Mouse (Mus musculus): ENCODE data around the gene Gbp2b. TPM values are rescaled to one million over a fixed set of nuclear protein-coding genes. Genes with fewer than 3 reads are reported as not detected.
"Not testable (repeated sequence)": the region's sequence is repeated elsewhere in the genome, so short reads cannot be mapped to it uniquely, and the experiment has no call there.

Gene Gbp2b
- polyA plus RNA-seq (2012; ENCODE audit: insufficient read depth, insufficient read length, missing spikeins) = not detected in 2 replicates

DNA sequence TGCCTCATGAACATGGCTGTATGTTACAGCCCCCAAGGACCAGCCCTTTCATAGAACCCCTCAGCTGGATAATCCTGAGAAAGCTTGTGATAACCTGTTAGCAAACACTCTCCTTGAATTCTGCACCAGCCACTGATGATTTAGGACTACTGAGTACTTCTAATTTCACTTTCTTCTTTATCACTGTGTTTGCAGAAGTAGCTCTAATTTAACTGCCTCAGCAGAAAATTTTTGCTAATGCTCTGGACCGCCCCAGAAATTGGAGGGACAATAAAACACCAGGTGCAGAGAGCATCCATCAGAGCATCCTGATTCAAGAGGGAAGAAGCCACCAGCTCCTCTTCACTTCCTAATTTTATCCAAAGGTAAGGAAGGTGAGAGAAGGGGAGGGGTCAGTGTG lies at the start of gene Gbp2b:
TSS of gene Gbp2b (plus strand) at position 301 of the 400 bp plus-strand sequence.
- H3K4me1 ChIP-seq (ENCODE audit: control insufficient read depth, insufficient read depth, low read length) = peaks cover 4% of the 10 kb centered on the region
- H3K27ac ChIP-seq (ENCODE audit: insufficient read depth, low read depth, low read length) = no peak within 1 kb of the TSS
- no peak for TF ChIP-seq CTCF (IDR thresholded peaks at IDR 0.05; ENCODE audit: low read depth, low read length)
- TF ChIP-seq POLR2A (IDR thresholded peaks at IDR 0.05; ENCODE audit: borderline replicate concordance, low read depth, low read length) = no peak
- no peak within 1 kb of the TSS for H3K4me3 ChIP-seq (ENCODE audit: insufficient read depth, low read length)

GRCm38 (mm10) chr3:142546690-142547089 lies 48.0 kb upstream of the Gbp2b start:
- TF ChIP-seq POLR2A (IDR thresholded peaks at IDR 0.05; ENCODE audit: borderline replicate concordance, low read depth, low read length) (no peak), CTCF (IDR thresholded peaks at IDR 0.05; ENCODE audit: low read depth, low read length) (no peak)
- Histone ChIP-seq H3K4me3 (ENCODE audit: insufficient read depth, low read length) (no peak overlapping the region), H3K4me1 (ENCODE audit: control insufficient read depth, insufficient read depth, low read length) (no peaks in the 10 kb centered on the region), H3K27ac (ENCODE audit: insufficient read depth, low read depth, low read length) (no peak overlapping the region)

- H3K27ac ChIP-seq (ENCODE audit: insufficient read depth, low read depth, low read length) = no peak overlapping the region
- TF ChIP-seq CTCF (IDR thresholded peaks at IDR 0.05; ENCODE audit: low read depth, low read length) (no peak), POLR2A (IDR thresholded peaks at IDR 0.05; ENCODE audit: borderline replicate concordance, low read depth, low read length) (no peak)
- H3K4me1 ChIP-seq (ENCODE audit: control insufficient read depth, insufficient read depth, low read length) = no peaks in the 10 kb centered on the region
- H3K4me3 ChIP-seq (ENCODE audit: insufficient read depth, low read length) = no peak overlapping the region
Observed at GRCm38 (mm10) chr3:142550052-142550676, 44.5 kb upstream of the Gbp2b start.

GRCm38 (mm10) chr3:142554601-142555000 lies 40.0 kb upstream of the Gbp2b start:
- no peak overlapping the region for H3K4me3 ChIP-seq (ENCODE audit: insufficient read depth, low read length)
- no peak overlapping the region for H3K27ac ChIP-seq (ENCODE audit: insufficient read depth, low read depth, low read length)
- H3K4me1 ChIP-seq (ENCODE audit: control insufficient read depth, insufficient read depth, low read length) = peaks cover under 1% of the 10 kb centered on the region; the same call in 1 of the 2 replicates
- TF ChIP-seq CTCF (IDR thresholded peaks at IDR 0.05; ENCODE audit: low read depth, low read length) = no peak

- H3K4me1 ChIP-seq (ENCODE audit: control insufficient read depth, insufficient read depth, low read length) = peaks cover 7% of the 10 kb centered on the region
- TF ChIP-seq POLR2A (IDR thresholded peaks at IDR 0.05; ENCODE audit: borderline replicate concordance, low read depth, low read length) = no peak
- TF ChIP-seq CTCF (IDR thresholded peaks at IDR 0.05; ENCODE audit: low read depth, low read length) = no peak
- no peak overlapping the region for H3K4me3 ChIP-seq (ENCODE audit: insufficient read depth, low read length)
- no peak overlapping the region for H3K27ac ChIP-seq (ENCODE audit: insufficient read depth, low read depth, low read length)
Observed at GRCm38 (mm10) chr3:142555623-142556022, 39.0 kb upstream of the Gbp2b start.

- Histone ChIP-seq H3K4me3 (ENCODE audit: insufficient read depth, low read length) (peak within 1 kb of the TSS; percentile 62), H3K27ac (ENCODE audit: insufficient read depth, low read depth, low read length) (peak within 1 kb of the TSS; percentile 86), H3K4me1 (ENCODE audit: control insufficient read depth, insufficient read depth, low read length) (peaks cover 20% of the 10 kb centered on the region)
- TF ChIP-seq POLR2A (IDR thresholded peaks at IDR 0.05; ENCODE audit: borderline replicate concordance, low read depth, low read length) (no peak), CTCF (IDR thresholded peaks at IDR 0.05; ENCODE audit: low read depth, low read length) (no peak)
Observed at GRCm38 (mm10) chr3:142559632-142560228, 34.9 kb upstream of the Gbp2b start, which contains the start of gene Gbp3. Gbp3 (plus strand) TSS chr3:142560026.

GRCm38 (mm10) chr3:142560296-142560948 lies 34.2 kb upstream of the Gbp2b start:
- TF ChIP-seq CTCF (IDR thresholded peaks at IDR 0.05; ENCODE audit: low read depth, low read length) (peak; percentile 99), POLR2A (IDR thresholded peaks at IDR 0.05; ENCODE audit: borderline replicate concordance, low read depth, low read length) (no peak)
- H3K4me1 ChIP-seq (ENCODE audit: control insufficient read depth, insufficient read depth, low read length) = peaks cover 20% of the 10 kb centered on the region
- peak overlapping the region; percentile 62 for H3K4me3 ChIP-seq (ENCODE audit: insufficient read depth, low read length)
- H3K27ac ChIP-seq (ENCODE audit: insufficient read depth, low read depth, low read length) = peak overlapping the region; percentile 86

DNA sequence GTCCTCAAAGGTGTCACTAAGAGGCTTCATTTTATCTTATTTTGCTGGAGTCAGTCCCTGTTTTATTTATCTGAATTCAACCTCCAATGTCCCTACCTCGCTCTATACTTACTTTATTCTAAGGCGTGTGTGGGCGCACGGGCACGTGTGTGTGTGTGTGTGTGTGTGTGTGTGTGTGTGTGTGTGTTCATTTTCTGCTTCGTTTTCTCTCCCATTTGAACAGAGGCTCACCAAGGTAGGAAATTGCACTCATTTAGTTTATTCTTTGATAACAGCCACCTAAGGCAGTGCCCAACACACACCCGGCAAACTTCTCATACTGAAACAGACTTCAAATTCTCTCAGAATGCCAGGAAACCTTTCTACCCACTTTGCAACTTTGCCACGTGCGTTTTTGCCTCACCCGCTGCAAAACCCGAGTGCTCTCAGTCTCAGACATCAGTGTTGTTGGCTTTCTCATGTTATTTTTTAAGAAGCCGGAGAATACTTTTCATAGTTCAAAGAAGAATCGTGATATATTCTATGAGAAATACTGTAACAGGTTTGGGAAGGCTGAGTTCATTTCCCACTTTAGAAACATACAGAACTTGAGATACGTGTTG lies 33.5 kb upstream of the Gbp2b start:
- H3K27ac ChIP-seq (ENCODE audit: insufficient read depth, low read depth, low read length) = no peak overlapping the region

DNA sequence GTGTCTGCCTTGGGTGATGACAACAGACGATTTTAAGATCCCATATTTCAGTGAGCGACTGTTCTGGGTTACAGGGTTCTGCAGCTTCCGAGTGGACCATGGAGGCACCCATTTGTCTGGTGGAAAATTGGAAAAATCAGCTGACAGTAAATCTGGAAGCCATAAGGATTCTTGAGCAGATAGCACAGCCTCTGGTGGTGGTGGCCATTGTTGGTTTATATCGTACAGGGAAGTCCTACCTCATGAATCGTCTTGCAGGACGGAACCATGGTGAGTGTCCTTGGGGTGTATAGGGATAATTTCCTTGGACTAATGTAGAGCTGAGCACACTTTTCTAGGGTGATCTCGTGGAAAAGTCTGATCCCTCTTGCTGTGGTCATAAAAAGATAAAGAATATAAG lies 33.0 kb upstream of the Gbp2b start:
- TF ChIP-seq POLR2A (IDR thresholded peaks at IDR 0.05; ENCODE audit: borderline replicate concordance, low read depth, low read length) (no peak), CTCF (IDR thresholded peaks at IDR 0.05; ENCODE audit: low read depth, low read length) (no peak)
- Histone ChIP-seq H3K4me1 (ENCODE audit: control insufficient read depth, insufficient read depth, low read length) (peaks cover 20% of the 10 kb centered on the region), H3K27ac (ENCODE audit: insufficient read depth, low read depth, low read length) (no peak overlapping the region), H3K4me3 (ENCODE audit: insufficient read depth, low read length) (no peak overlapping the region)

More for the DNA sequence above, 33.5 kb upstream of the Gbp2b start:
- Histone ChIP-seq H3K4me3 (ENCODE audit: insufficient read depth, low read length) (peak overlapping the region; percentile 62), H3K4me1 (ENCODE audit: control insufficient read depth, insufficient read depth, low read length) (peaks cover 20% of the 10 kb centered on the region)
- TF ChIP-seq CTCF (IDR thresholded peaks at IDR 0.05; ENCODE audit: low read depth, low read length) = no peak

DNA sequence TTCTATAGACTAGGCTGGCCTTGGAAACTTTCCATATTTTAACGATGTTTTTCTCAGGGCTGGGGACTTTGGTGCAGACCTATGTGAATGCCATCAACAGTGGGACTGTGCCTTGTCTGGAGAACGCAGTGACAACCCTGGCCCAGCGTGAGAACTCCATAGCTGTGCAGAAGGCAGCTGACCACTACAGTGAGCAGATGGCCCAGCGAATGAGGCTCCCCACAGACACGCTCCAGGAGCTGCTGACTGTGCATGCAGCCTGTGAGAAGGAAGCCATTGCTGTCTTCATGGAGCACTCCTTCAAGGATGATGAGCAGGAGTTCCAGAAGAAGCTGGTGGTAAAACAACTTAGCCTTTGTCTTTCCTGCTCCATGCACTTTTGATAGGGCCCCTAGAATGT lies 27.2 kb upstream of the Gbp2b start:
- H3K4me3 ChIP-seq (ENCODE audit: insufficient read depth, low read length); H3K4me1 ChIP-seq (ENCODE audit: control insufficient read depth, insufficient read depth, low read length); H3K27ac ChIP-seq (ENCODE audit: insufficient read depth, low read depth, low read length): not testable (repeated sequence)
